Mouse (Mus musculus) liver, embryonic 14.5 days (tissue): ENCODE measurements around the gene Ifngr2.

Experiments used
- CTCF ChIP-seq: IDR thresholded peaks from 2 replicates; pipeline ENCODE4 v1.5.1; 2016; ENCODE audit warnings: antibody characterized with exemption, low read depth, control low read depth
- EP300 ChIP-seq: IDR thresholded peaks from 2 replicates; pipeline ENCODE4 v1.6.1; 2016; ENCODE audit warnings: antibody characterized with exemption, low read depth

- TF ChIP-seq CTCF (no peak), EP300 (no peak)
Observed at GRCm38 (mm10) chr16:91551081-91551524, 4.2 kb downstream of the Ifngr2 start.
